Mouse (Mus musculus) spleen, adult 18-20 months (tissue): ENCODE measurements around the gene Pde10a.

Source experiments
- DNase-seq, 2 experiments: peaks; one replicate each; pipeline ENCODE4 v3.0.0; 2022; ENCODE audit warnings: mixed read lengths in 2 of 2

Pde10a gene

DNA sequence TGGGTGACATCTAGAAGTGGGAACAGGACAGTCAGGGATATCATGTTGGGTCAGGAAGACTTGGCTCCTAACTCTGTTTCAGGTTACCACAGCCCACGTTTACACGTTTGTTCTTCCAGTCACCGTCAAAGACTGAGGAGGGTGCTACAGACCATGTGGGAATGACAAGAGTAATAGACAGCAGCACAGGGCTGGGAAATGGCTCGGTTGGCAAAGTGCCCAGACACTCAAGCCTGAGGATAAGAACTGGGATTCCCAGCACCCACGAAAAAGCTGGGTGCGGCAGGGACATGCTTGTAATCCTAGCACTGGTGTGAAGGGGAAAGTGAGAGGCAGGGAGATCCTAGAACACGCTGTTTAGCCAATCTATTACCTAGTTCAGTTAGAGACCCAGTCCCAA is 322.4 kb downstream of the Pde10a start:
- no peak for DNase-seq

- no peak for DNase-seq
Observed at GRCm38 (mm10) chr17:8851846-8852245, 326.7 kb downstream of the Pde10a start.

DNA sequence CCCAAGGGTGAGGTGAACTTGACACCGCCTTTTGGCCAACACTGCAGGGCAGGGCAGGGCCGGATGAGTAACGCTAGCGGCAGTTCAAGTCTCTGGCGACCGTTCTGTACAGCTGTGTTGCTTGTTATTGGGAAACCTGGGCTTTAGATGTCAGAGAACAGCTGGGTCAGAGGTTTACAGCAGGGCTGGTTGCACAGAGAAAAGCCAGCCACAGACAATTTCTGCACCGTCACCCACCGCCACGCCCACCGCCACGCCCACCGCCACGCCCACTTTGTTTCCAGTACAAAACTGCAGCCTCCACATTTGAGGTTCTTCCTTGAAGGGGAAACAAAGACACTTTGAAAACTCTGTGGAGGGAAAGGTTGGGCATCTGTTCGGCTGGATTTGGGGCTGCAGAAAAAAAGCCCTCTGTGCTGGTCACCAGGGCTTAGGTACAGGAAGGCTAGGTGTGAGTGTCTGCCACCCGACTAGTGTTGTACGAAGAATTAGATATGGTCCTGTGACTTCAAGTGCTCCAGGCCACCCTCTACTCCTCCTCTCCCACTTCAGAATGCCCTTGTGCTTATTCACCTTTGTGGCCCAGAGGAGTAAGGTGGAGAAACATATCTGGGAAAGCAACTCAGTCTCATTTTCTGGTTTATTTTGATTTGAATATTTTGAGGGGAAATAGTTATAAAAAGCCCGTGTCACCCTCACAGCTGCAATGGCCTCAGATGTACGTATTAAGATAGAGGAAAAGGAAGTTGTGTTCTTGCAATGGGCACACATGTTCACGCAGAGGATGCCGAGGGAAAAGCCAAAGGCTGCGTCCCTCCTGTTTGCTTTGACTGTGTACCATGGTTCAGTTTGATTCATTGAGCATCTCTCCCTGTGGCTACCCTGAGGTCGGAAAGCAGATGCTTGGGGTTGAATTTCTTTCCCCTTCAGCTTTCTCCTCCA is 331.5 kb downstream of the Pde10a start:
- DNase-seq: peak; percentile 41 to 68

GRCm38 (mm10) chr17:8858636-8859421 is 333.7 kb downstream of the Pde10a start:
- DNase-seq: no peak

DNA sequence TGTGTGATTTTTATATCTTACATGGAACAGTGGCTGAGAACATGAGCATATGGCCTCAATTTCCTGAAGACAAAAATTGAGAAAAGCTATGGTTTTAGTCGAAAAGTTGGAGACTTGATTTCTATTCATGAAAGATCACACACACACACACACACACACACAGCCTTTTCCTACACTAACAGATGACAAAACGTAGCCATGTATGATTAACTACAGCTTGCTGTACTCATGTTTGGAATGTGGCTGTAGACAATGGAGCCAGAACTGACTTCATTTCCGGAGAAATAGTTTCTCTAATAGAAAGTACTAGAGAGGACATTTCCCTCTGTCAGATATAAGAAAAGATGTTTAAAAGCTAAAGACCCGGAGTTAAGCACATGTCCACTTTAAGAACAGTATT is 334.3 kb downstream of the Pde10a start:
- no peak for DNase-seq

DNA sequence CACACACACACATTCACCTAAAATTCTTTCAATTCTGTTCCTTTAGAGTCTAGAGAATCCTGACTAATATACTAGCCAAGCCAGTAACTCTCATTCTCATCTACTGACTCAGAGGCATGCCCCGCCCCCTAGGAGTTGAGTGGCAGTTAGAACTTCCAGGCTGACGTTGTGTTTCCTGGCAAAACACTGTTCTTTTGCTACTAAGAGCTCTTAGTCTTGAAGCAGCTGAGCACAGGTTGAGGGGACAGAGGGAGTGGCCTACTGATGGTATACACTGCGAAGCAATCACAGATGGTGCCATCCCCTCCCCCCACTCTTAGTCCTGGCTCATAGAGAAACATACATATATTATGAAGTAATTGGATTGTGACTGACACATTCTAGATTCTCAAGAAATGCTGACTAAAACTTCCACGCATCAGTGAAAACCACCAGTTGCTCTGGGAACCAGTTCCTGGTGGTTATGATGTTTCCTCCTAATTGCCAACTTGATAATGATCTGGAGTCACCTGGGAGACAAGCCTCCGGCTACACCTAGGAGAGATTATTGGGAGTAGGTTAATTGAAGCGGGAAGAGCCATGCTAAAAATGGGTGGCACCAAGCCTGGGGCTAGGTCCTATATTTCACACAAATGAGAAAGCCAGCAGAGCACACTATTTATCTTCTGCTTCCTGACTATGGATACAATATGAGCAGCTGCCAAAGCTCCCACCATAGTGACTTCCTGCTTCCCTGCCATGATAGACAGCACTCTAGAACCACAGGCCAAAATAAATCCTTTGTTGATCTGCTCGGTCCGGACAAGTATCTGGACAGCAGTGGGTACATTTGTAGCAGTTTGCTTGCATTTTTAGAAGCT is 339.7 kb downstream of the Pde10a start:
- no peak for DNase-seq

- no peak for DNase-seq
Observed at GRCm38 (mm10) chr17:8867331-8868237, 342.4 kb downstream of the Pde10a start.

DNA sequence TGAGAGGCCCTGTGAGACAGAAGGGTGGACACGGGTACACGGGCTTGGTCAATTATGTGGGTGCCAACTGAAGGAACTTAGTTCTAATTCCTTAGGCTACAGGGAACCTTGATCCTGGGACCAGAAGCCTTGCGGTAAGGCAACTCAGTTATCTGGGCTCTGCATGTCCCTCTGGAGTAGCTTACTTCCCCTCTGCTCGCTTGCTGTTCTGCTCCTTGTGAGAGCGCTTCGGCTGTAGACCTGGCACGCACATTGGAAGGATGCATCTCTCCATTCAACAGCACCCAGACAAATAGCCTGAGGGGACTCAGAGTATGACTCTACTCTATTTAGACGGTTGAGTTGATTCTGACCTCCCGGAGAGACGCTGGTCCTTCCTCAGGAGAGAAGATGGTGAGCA is 344.1 kb downstream of the Pde10a start:
- no peak for DNase-seq

DNA sequence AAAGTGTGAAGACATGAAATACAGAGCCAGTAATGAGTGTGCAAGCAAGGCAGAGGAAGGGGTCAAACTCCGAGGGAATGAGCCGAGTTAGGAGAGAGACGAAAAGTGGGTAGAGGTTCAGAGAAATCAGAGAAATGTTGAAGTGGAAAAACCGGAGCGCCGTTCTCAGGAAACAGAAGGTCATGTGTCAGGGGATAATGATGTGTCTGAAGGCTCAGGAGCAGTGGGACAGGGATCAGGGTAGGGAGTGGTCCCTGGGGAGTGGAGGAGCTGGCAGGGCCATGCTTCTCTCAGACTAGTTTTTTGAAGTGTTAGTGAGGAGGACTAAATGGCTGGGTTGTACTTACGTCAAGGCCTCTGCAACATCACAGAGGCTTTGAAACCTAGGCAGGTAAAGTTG is 345.7 kb downstream of the Pde10a start:
- no peak for DNase-seq

- no peak for DNase-seq
Observed at GRCm38 (mm10) chr17:8871396-8871795, 346.2 kb downstream of the Pde10a start.

- DNase-seq: no peak
Observed at GRCm38 (mm10) chr17:8871997-8872593, 346.9 kb downstream of the Pde10a start.

- DNase-seq: no peak
Observed at GRCm38 (mm10) chr17:8872611-8873010, 347.4 kb downstream of the Pde10a start.

DNA sequence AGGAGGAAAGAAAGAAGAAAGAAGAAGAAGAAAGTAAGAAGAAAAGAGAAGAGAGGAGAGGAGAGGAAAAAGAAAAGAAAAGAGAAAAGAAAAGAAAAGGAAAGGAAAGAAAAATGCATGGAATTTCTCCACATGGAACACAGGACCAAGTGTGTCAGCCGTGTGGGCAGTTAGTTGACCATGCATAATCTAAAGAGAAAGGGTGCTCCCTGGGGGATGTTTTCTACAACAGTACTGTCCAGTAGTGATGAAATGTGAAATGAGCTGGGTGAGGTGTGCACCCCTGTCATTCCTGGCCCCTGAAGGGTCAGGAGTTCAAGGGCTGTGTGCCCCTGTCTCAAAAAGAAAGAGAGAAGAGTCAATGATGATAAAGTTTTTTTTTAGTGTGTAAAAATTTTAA is 352.9 kb downstream of the Pde10a start:
- no peak for DNase-seq

DNA sequence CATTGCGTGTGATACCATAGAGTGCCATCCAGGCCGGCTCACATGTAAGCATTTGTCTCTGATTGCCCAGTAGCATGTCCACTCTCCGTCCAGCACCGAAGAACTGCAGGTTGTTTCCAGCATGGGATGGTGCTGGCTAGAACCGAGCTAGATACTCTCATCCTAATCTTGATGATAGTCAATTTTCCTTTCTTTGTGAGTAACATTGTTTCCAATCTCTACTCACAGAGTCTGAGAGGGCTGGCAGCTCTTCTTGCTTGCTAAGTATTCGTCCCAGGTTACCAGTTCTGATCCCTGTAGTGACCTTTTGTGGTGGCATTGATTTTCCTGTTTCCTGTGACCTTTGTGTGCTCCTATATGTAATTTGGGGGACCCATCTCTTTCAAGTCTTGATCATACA is 356.5 kb downstream of the Pde10a start:
- no peak for DNase-seq

GRCm38 (mm10) chr17:8884691-8885090 is 359.5 kb downstream of the Pde10a start:
- DNase-seq: no peak

- no peak for DNase-seq
Observed at GRCm38 (mm10) chr17:8885830-8886229, 360.7 kb downstream of the Pde10a start.

- no peak for DNase-seq
Observed at GRCm38 (mm10) chr17:8888105-8888504, 362.9 kb downstream of the Pde10a start.

DNA sequence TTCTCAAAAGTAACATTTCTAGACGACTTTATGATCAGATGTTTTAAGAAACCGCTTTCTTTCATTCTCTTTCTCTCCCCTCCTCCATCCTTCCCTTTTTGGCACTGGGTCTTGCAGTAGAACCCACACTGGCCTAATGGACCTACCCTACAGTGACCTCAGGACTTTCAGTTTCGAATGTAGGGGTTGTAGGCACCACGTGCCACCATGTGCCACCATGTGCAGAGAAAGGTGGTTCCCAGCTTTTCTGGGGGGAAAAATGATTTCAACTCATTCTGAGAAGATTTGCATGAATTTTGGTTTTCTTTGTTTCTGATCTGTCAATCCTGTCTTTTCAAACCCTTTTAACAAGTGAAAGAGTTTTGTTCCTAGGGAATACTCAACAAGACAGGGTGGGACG is 363.5 kb downstream of the Pde10a start:
- no peak for DNase-seq

DNA sequence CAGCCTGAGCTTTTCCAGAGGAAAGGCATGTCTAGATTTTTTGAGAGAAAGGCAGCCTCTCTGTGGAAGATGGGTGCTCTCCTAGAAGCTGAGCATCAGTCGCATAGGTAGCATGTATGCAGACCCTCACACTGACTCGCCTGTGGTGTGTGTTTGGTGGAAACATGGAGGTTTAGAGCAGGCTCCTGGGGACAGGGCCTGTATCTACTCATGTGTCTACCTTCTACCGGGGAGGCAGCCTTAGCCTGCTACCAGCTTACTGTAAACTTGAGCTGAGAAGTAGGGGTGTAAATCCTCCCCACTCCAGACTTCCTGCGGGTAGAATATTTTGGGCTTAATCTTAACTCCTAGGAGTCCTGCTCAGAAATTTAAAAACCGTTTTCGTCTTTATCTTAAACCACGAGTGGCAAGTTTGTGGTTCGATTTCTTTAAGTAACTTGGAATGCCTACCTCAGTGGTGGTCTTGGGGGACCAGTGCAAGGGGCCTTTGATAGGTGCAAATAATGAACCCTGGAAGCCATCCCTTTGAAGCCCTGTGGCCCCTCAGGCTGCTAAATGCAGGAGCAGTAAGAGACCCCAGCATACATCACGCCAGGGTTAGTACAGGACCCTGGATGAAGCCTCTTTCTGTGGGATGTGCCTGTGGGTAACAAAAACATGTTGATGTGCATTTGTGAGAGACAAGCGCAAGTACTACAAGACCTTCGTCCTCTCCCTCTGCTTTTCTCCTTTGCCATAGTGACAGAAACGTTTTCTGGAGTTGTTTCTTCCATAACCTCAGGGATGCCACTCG is 367.2 kb downstream of the Pde10a start:
- no peak for DNase-seq

DNA sequence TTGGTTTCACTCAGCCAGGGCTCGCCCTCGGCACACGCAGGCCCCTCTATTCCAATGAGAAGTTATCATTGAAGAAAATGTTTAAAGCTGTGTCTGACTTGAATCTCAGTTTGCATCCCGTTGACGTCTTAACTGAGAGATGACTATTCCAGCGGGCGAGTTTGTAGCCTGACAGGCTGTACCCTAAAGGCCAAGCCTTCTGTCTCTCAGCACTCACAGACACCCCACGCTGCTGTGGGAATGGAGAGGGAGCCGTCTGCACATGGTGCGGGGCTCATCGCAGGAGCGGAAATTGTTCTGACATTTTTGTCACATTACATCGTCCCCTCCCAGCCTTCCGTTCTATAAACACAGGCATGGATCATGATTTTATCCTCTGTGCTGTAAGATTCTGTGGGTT is 370.8 kb downstream of the Pde10a start:
- no peak for DNase-seq

- DNase-seq: no peak
Observed at GRCm38 (mm10) chr17:8897749-8898148, 372.6 kb downstream of the Pde10a start.
